Mouse (Mus musculus) layer of hippocampus, postnatal 14 days (tissue): ENCODE measurements around the gene Bend5. TPM values are rescaled to one million over a fixed set of nuclear protein-coding genes. Genes with fewer than 3 reads are reported as not detected.
A peak's percentile ranks its signal among the peaks of the same experiment; 100 is the strongest.

Experiments
- DNase-seq, 2 experiments: peaks; one replicate each; pipeline ENCODE4 v3.0.0; 2021 to 2022; ENCODE audit warnings: low spot score in 2 of 2, mixed read lengths in 1 of 2
- long read RNA-seq, 2 experiments: library from polyadenylated mRNA; stranded (forward); transcript quantifications; one replicate each; pipeline ENCODE4 v2.0.0; 2021
- total RNA-seq, 2 experiments: library from RNA; stranded (reverse); gene quantifications; 2 replicates each; pipeline ENCODE4 v1.2.3; 2021

Gene Bend5
- total RNA-seq, result 10 to 100 TPM; 12.3 to 12.6 TPM
- long read RNA-seq, experiment 1, transcript Bend5-201 (6 exons, 1,826 nt), result major isoform, 6 of 13 reads
- long read RNA-seq, experiment 1, partial matches to known transcripts, result 0 of 13 reads
- long read RNA-seq, experiment 1, other reads (novel, unspliced or antisense), result 4 of 13 reads
- long read RNA-seq, experiment 2, transcript Bend5-201 (6 exons, 1,826 nt), result major isoform, 15 of 22 reads
- long read RNA-seq, experiment 2, partial matches to known transcripts, result 0 of 22 reads
- long read RNA-seq, experiment 2, other reads (novel, unspliced or antisense), result 4 of 22 reads

DNA sequence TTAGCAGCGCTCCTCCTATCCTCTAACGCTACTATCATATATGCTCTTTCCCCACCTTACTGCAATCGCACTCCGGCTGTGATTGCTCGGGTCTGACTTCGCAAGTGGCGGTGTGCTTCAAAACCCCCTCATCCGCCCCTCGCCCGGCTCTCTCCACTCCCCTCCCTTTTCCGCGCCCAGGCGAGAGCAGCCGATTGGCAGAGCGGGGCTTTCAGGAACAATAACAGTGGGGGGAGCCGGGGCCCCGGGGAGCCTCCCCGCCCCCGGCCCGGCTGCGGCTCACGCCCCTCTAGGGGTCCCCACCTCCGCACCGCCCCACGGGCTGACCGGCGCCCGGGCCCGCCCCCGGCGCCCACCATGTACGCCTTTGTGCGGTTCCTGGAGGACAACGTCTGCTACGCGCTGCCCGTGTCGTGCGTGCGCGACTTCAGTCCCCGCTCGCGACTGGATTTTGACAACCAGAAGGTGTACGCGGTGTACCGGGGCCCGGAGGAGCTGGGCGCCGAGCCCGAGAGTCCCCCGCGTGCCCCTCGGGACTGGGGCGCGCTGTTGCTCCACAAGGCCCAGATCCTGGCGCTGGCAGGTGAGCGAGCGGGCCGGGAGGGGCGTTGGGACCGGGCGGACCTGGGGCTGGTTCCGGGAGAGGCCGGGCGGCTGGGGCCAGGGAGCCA, at the start of gene Bend5:
TSS of gene Bend5 (plus strand) at position 189 of the 671 bp plus-strand sequence.
- DNase-seq, result peak; percentile 66 to 73

DNA sequence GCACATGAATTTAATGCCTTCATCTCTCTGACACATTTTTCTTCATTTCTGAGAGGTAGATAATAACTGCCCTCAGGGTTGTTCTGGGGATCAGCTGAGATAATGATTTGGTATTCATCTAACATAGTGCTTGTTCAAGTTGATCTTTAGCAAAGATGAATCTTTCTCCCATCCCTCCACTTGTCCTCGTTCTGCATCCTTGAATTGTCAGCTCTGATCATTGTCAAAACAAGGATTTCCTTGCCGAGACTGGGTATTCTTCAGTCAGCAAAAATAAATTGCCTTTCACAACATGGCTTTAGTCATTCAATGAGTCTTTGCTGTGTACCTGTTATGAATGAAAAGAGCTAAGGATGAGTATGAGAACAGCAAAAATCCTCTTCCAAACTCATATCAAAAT, 47.0 kb upstream of the Bend5 start:
- no peak for DNase-seq

DNA sequence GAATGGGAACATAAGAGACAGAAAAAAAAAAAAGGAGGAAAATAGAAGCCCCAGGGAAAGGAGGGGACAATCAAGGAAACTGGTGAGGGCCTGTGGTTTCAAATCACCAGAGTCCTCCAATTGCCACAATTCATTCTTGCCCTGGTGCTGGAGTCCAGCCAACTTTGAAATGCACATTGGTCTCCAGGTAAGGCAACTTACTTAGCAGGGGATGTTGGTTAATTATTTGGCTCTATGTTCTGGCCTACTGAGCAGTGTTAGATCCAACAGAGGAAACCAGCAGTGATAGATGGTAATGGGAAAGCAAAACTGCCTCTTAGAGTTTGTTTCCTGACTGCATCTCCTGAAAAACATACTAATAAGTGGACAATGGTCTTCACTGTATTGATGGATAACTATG, 37.6 kb upstream of the Bend5 start:
- DNase-seq, result no peak

DNA sequence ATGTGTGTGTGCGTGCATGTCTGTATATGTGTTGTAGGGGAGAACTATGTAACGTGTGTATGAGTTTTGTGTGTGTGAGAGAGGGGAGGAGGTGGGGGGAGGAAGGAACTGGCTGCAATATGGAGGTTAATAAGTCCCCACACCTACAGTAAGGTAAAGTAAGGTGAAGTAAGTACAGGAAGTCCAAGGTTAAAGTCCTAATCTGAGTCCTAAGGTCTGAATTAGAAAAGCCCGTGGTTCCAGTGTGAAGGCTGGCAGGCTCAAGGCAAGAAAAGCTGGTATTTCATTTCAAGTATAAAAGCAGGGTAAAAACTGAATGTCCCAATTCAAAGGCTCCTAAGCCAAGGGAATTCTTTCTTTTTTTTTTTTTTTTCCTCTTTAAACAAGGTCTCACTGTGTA, 36.7 kb upstream of the Bend5 start:
- no peak for DNase-seq

DNA sequence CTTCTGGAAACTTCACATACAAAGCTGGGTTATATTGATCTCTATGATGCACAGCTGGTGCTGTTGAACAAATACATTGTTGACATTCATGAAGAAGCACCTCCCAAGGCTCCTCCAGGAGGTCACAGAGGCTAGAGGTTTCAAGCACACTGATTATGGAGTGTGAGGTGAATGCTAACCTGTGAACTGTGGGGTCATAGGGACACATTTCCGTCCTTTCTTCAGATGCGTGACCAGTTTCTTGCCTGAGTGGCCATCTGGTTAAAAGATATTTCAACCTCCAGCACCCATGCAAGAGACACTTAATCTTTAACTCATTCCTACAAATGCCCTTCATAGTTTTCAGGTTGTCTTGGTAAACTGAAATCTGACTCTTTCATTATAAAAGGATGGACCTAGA, 31.7 kb upstream of the Bend5 start:
- no peak for DNase-seq

DNA sequence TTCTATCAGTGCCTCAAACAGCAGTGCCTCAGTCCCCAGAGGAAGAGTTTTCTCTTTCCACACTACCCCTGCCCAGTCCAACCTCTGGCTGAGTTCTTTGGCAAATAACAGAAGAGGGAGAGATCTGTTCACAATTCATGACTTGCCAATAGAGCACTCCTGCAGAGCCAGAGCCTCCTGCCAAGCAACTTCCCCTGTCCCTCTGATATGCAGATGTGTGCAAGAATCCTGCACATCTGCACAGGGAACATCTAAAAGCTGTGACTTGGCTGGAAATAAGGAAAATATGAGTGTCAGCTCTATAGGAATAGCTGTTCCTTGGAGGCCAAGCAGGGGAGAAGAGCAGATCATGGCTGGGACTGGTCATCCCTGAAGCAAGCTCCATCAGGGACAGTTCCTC, 24.1 kb upstream of the Bend5 start:
- no peak for DNase-seq

DNA sequence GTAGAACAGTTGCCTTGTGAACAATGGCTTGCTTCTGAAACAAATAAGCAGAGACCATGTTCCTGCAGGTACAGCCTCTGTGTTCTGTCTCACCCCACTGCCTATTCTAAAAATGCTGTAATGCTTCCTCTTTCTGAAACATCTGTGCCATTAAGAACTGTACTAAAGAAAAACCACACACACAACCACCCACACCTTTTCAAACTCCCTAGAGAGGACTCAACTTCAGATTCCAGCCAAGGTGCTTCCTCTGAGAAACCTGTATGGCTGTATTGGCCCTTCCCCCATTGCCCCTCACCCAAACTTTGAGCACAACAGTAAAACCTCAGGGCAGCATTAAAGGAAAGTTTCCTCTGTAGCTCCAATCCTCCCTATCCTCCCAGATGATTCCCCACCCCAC, 15.0 kb upstream of the Bend5 start:
- no peak for DNase-seq

DNA sequence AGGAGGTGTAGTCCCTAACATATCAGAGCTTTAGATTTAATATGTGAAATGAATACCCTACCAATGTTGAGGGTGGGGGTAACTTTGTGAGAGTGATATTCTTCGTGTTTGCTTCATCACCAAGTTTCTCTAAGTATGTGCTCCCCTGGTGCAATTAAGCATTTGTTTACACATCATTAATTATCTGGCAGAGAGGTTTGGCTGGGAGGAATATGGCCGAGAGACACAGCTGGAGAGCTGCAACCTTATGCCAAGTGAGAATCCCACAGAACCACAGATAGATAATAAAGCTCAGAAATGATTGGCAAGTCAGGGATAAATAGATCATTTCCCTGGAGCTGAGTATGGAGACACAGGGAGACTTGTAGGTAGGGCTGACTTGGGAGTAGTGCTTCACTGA, 14.1 kb upstream of the Bend5 start:
- no peak for DNase-seq

DNA sequence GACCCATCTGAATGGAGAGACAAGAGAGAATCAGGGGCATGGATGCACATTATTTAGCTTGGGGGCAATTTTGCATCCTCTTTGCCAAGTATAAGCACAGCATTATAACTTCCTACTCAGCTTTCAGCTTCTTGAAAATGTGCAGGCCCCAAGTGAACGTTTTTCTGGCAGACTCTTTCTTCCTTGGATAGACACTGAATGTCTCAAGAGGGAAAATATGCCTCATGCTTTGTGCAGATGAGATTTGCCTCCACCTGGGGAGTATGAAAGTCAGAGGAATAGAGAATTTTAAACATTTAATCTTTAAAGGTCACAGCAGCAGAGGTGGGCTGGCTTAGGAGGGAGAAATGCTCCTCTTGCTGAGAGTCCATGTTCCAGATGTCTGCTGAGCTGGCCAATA, 11.6 kb upstream of the Bend5 start:
- no peak for DNase-seq

DNA sequence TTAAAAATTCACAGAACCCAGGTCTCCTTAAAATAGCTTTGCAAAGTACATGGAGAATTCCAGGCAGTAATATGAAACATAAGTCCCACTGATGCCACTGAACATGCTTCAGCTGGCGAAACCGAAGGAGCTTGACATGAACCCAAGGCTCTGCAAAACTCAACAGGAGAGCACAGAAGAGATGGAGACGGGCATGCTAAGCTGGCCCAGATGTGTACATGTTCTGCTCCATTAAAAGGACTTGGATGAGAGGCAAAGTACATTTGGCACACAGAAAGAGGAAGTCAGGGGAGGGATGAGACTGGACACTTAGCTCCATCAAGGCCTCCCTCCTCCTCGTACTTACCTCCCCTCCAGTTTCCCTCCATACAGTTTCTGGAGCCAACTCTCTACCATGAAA, 4.1 kb upstream of the Bend5 start:
- DNase-seq, result no peak

DNA sequence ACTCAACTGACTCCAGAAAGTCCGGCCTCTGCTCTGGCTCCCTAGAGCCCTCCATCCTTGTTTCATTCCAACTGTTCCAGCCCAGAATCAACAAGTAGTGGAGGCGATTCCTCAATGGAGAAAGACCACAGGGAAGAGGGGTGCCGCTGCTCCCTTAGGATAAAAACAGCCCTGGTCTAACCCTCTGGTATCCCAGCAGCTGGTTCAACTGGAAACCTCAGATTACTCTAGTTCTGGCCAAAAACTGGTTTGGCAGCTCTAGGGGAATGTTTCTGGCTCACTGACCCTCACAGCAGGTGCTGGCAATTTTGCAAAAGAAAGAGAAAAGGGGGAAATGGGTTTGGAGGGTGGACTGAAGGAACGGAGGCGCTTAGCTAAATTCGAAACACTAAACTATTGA, 407 bp upstream of the Bend5 start:
- peak; percentile 36 to 46 for DNase-seq

DNA sequence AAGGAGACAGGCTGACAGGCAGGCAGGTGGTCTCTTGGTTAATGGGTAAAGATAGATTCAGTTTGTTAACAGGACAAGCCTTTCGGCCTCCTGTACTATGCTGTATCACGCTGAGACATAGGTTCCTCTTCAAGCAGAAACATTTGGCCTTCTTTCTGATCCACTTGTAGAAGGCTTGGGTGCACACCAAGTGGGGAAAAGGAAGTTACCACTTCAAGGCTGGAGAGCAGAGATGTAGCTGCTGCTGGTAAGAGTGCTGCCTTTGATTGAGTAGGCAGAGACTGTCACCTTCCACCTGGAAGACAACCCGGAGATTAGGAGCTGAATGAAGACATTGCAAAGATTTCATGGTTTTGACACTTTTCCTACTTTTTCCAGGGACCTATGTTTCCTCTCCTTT, 1.3 kb downstream of the Bend5 start:
- no peak for DNase-seq

DNA sequence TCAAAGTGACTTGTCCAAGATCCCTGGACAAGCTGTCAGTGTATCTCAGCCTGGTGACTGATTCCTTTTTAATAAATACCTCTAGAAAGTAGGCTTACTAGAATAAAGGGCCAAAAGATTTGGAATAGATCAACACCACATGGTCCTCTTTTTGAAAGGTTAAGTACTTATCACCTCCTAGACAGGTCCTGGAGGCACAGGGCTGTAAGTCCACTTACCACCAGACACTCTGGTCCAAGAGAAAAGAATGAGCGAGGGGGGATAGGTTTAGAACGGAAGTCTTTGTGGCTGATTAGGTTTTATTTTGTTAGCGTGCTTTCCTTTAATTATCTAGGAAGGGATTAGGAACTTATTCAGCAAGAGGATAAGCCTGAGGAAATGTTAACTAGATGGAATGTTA, 1.7 kb downstream of the Bend5 start:
- DNase-seq, result no peak

DNA sequence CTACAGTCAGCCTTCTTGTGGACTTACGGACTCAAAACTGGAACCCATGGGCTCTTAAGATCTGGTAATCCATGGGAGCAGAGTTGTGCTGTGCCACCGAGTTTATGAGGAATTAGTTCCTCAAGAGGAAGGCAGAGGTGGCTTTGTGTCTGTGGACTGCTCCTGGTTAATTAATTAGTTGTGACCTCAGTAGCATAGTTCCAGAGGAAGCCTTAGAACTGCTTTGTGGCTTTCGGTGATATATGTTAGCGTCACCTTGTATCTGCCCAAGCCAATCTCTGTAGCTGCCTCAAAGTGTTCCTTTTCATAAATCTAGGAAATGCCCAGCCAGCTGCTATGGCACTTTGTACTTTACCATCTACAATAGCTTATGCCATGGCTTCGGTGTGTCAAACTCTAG, 2.9 kb downstream of the Bend5 start:
- no peak for DNase-seq

DNA sequence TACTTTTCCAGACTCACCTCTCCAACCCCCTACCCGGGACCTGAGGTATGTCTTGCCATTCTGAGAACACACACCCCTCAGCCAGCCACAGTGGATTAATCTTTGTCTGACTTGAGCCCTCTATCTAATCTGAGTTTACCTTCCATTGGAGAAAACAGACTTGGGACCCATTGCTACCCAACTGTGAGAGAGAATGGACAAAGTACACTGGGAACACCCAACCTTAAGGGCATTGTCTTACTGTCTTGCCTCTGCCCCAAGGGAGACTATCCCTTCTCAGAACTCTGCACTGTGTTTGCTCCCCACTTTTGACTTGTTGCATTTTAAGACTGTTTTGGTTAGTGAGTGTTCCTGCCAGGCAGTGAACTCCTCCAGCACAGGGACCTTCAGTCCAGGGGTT, 4.7 kb downstream of the Bend5 start:
- no peak for DNase-seq

DNA sequence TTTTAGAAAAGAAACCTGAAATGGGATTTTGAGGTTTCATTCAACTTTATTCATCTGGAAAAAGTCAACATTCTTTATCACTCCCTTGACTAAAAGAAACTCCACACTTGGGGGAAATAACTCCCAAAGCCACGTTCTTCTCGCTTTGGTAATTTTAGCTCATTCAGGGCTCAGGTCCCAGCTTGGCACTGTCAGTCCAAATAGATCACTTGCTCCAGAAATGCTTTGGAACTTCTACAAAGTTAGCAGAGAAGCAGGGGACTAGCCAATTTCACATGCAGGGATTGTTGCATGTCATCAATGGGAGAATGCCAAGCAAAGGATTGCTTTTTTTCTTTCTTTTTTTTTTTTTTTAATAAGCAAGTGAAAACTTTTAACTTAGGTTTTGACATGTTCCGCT, 5.2 kb downstream of the Bend5 start:
- DNase-seq, result no peak

DNA sequence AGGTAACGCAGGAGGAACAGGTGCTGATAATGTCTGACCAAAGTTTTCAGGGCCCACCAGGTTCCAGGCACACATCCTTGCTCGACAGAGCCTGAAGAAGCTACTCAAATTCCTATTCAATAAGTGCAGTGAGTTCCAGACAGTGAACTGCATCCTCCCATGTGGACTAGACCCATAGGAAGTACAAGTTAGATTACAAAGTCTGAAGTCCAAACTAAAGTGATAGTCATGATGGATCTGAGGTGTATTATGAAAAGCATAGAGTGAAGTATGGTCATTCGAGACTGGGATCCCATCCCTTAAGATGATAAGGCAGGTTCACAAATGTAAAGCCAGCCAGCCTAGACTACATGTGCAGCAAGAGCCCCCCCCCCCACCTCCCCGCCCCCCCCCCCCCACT, 6.1 kb downstream of the Bend5 start:
- DNase-seq, result no peak

DNA sequence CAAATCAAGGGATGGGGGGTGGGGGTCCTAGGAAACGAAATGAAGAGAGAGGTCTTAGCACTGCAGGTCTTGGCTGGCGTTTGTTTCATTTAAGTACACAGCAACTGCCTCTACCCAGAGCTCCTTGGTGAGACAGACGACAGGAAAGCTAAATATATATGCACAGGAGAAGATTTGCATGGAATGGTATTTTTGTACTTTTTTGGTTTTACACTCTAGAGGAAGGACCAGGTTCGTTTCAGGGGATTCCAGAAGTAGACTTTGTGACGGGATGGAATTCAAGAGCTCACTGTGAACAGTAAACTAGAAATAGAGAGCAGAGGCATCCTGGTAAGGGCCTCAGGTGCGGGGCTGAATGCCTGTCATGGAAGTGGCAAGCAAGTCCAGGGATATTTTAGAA, 7.0 kb downstream of the Bend5 start:
- no peak for DNase-seq

DNA sequence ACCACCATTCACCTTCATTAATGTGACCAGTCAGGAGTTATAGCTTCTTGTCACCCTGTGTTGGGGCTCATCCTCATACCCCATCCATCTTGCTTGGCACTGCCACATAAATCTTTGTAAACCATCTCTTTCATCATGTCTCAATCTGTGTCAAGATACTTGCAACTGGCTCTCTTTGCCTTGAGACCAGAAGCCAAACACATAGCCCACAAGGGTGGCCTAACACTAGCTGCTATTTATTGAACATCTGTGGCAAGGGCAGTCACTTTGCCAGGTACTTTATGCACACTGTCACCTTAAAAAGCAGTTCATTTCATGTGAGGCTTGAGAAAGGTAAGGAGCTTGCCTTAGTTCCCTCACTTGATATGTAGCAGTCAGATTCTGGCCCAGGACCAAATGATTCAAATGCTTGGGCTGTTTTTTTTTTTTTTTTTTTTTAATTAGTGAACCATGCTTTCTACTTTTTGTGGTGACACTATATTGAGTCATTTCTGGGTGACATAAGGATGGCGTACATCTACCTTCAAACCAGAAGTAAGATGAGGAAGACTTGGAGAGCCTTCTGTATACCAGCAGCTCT, 9.7 kb downstream of the Bend5 start:
- no peak for DNase-seq

DNA sequence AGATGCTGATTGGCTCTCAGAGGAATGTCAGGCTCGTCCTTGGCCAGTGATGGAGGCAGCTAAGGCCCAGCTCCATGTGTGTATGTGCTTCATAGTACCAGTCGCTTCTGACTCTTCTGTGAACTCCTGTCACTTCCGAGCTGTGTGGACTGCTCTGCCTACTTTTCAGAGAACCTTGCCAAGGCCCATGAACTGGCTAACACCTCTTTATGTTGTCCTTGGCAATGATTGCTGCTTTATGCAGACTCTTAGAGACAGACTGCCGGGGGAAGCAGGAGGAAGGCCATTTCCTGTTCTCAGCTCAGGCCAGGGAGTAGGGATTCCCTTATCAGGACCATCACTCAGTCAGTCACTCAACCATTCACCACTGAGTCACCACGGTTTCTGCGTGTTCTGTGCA, 10.4 kb downstream of the Bend5 start:
- no peak for DNase-seq

DNA sequence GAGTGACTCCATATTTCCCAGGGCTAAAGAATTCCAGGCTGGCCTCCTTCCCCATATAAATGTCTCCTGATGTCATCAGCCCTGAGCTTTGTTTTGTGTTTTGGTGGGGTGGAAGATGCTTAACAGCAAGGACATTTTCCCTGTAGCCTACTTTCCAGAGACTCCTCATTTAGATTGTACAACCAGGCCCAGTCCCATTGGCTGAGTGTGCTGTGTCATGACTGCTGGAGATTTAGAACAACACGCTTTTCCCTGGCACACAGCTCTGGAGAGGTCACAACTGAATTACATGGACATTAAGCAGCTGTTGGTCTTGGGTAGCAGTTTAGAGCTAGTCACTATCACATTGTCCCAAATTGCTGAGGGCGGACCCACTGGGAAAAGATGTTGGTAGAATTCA, 16.4 kb downstream of the Bend5 start:
- DNase-seq, result no peak

DNA sequence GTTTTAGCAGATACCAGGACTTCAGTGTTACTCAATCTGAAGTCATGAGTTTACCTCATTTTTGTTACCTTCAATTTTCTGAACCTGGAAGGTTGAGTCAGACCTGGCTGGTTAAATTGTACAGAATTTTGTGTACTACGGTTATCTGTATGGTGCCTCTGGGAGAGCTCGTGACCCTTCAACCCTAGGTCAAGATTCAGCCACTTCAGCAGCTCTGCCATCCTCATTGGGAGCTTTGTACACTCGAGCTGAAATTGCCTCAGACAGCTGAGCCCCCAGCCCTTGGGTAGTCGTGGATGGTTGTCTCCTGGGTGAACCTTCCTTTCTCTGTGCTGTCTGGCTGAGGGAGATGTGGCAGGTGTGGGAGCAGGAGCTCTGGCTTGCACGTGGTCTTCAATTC, 17.2 kb downstream of the Bend5 start:
- no peak for DNase-seq

DNA sequence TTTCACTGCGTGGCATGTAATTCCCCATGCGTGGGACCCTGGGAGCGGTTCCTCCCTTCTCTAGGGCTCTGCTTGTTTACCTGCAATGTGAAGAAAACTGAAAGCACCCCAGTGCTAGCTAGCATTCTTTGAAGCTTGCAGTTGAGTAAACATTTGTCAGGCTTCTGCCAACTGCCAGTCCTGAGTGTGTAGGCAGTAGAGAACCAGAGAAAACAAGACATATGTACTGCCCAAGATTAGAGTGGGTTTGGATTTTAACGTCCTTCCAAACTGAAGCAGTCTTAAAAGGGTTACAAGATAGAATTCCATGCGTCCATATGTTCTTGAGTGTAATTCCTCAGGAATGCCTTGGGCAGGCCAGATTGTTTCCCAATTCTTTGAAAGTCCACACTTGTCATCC, 17.6 kb downstream of the Bend5 start:
- DNase-seq, result no peak
